Mouse (Mus musculus) lung, postnatal 0 days (tissue): ENCODE results near the gene Sap30bp.

Source experiments
- CTCF ChIP-seq: IDR thresholded peaks from 2 replicates; pipeline ENCODE4 v1.5.1; 2016; ENCODE audit warnings: antibody characterized with exemption, mild to moderate bottlenecking
- EP300 ChIP-seq: IDR thresholded peaks from 2 replicates; pipeline ENCODE4 v1.6.1; 2016; ENCODE audit warnings: antibody characterized with exemption, mild to moderate bottlenecking, control low read depth

DNA sequence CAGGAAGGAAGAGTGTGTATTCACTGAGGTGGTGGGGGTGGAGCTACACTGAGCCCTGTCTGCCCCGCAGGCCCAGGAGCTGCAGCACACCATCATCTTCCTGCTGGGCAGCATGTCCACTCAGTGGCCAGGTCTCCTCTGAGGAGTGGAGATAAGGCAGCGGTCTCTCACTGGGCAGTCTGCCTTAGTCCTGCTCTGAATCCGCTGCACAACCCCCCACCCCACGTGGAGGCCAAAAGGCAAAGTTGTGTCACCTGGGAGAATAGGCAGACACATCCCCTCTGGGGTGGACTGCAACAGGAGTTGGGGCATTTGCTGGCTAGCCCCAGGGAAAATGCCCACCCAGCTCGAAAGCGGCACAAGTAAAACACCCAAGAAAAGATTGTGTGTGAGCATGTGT, 40.9 kb upstream of the Sap30bp start:
- TF ChIP-seq CTCF, result no peak
- no peak for TF ChIP-seq EP300
